Mouse (Mus musculus): ENCODE results near the gene Haspin. TPM values are rescaled to one million over a fixed set of nuclear protein-coding genes. Genes with fewer than 3 reads are reported as not detected.
A peak's percentile ranks its signal among the peaks of the same experiment; 100 is the strongest.

The Haspin gene
- polyA plus RNA-seq, 1 experiment from 2014 or later, result 6.6 TPM

DNA sequence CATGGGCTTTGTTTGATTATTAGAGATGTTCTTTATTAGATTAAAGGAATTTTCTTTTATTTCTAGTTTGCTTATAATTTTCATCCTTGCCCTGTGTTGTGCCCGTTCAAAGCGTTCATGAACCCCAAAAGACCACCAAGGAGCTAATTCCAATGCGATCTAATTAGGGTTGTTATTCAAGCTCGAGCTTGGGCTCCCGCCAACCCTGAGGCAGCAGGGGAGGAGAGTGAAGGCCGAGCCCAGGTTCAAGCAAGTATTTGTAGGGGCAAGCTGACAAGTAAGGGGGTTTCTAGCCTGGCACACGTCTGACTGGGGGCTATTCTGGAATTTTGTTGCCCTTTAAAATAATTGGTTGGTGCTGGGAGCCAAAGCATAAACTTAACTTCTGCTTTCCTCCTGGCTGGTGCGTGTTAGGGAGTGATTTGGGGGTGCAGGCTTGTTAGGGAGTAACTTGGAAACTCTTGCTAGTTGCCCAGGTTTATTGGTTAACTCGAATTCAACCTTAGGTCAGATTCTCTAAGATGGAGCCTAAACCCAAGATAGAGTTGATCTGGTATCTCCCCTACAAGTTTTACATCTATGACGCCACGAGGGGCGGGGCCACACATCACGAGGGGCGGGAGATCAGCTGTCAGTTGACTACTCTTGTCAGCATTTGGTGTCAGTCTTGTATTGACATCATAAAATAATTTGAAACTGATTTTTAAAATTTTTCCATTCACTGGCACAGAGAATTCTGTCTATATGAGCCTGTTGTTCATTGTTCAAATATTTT, 37.9 kb downstream of the Haspin start:
- WGBS, result 40% methylated on average over 14 of the region's 14 CpGs
- Histone ChIP-seq H3K27me3 (replicated peaks; ENCODE audit: control insufficient read depth, insufficient read depth, low read length) (no peaks in the 10 kb centered on the region), H3K4me1 (ENCODE audit: control insufficient read depth, insufficient read depth, low read length) (peaks cover 2% of the 10 kb centered on the region; the same call in 1 of the 2 replicates), H3K9me3 (replicated peaks; ENCODE audit: control insufficient read depth, low read length) (no peaks in the 10 kb centered on the region), H3K27ac (ENCODE audit: low read depth, low read length) (no peak overlapping the region), H3K9ac (ENCODE audit: low read length) (no peak overlapping the region), H3K4me3 (ENCODE audit: low read depth, low read length) (no peak overlapping the region), H3K4me2 (ENCODE audit: low read length) (no peak overlapping the region), H3K36me3 (ENCODE audit: control insufficient read depth, insufficient read depth, low read length) (no peaks in the 10 kb centered on the region)
- DNase-seq (ENCODE audit: low spot score) (peak; percentile 72), ATAC-seq (0 out of 2 replicates have a peak, but pooled peaks have one; percentile 23)

GRCm38 (mm10) chr11:73098860-73099259, 39.2 kb downstream of the Haspin start:
- Histone ChIP-seq H3K9me3 (replicated peaks; ENCODE audit: control insufficient read depth, low read length) (no peaks in the 10 kb centered on the region), H3K27me3 (replicated peaks; ENCODE audit: control insufficient read depth, insufficient read depth, low read length) (no peaks in the 10 kb centered on the region), H3K4me1 (ENCODE audit: control insufficient read depth, insufficient read depth, low read length) (peaks cover 2% of the 10 kb centered on the region; the same call in 1 of the 2 replicates), H3K27ac (ENCODE audit: low read depth, low read length) (no peak overlapping the region), H3K36me3 (ENCODE audit: control insufficient read depth, insufficient read depth, low read length) (no peaks in the 10 kb centered on the region), H3K4me2 (ENCODE audit: low read length) (no peak overlapping the region), H3K4me3 (ENCODE audit: low read depth, low read length) (no peak overlapping the region), H3K9ac (ENCODE audit: low read length) (no peak overlapping the region)
- ATAC-seq, result no peak
- peak; percentile 37 for DNase-seq (ENCODE audit: low spot score)
- WGBS, result 36% methylated on average over 5 of the region's 5 CpGs

DNA sequence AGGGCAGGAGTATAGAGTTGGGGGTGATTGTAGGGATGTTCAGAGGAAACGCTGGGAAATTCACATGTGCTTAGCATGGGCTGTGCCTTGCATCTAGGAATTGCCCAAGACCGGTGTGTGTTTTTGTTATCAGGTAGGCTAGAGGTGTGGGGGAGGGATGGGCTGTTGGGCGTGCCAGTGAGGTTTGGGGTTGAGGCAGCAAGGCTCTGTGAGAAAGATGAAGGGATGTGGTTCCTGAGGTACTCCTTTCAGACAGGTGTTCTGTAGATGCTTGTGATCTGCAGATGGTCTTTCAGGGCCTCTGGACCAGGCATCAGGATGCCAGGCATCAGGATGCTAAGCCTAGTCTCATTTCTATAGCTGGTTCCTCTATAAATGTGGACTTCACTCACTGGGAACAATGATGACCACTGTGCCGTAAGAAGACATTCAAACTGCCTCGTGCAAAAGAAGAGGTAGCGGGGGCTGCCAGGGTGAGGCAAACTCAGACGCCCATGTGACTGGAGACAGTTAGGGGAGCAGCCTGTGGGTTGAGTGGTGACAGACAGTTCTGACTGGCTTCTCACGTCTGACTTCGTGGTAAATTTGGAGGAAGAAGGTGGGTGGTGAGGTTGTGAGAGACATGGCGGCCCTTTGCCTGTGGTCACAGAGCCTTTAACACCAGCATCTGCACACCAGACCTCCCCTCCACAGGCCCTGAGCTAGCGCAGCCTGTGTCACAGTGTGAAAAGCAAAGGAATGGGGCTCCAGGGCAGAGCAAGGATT, 43.7 kb downstream of the Haspin start:
- no peak overlapping the region for H3K4me2 ChIP-seq (ENCODE audit: low read length)
- no peak for DNase-seq (ENCODE audit: low spot score)
- H3K36me3 ChIP-seq (ENCODE audit: control insufficient read depth, insufficient read depth, low read length), result no peaks in the 10 kb centered on the region
- no peak overlapping the region for H3K4me3 ChIP-seq (ENCODE audit: low read depth, low read length)
- WGBS, result 78% methylated on average over 11 of the region's 11 CpGs
- no peaks in the 10 kb centered on the region for H3K9me3 ChIP-seq (replicated peaks; ENCODE audit: control insufficient read depth, low read length)
- H3K27me3 ChIP-seq (replicated peaks; ENCODE audit: control insufficient read depth, insufficient read depth, low read length), result no peaks in the 10 kb centered on the region
- no peak for ATAC-seq
- no peak overlapping the region for H3K9ac ChIP-seq (ENCODE audit: low read length)
- no peak overlapping the region for H3K27ac ChIP-seq (ENCODE audit: low read depth, low read length)
- H3K4me1 ChIP-seq (ENCODE audit: control insufficient read depth, insufficient read depth, low read length), result no peaks in the 10 kb centered on the region

DNA sequence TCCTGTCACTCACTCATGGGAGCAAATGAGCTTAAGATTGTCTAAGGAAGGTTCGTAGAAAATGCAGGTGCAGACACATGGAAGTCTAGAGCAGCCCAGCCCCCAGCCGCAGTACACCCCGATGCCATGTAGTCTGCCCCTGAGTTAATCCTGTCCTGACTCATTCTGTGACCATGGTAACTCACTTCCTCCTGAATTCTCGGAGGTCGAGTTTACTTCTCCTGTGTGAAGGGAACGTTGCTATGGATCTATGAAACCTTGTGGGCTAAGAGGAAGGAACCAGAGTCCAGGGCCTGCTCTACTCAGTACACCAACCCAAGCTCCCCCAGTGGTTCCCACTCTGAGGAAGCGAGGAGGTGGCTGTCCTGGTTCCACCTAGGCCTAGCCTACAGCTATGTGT, 45.2 kb downstream of the Haspin start:
- H3K9me3 ChIP-seq (replicated peaks; ENCODE audit: control insufficient read depth, low read length), result no peaks in the 10 kb centered on the region
- no peak overlapping the region for H3K4me2 ChIP-seq (ENCODE audit: low read length)
- WGBS, result 78% methylated on average over 7 of the region's 7 CpGs
- H3K27ac ChIP-seq (ENCODE audit: low read depth, low read length), result no peak overlapping the region
- no peaks in the 10 kb centered on the region for H3K36me3 ChIP-seq (ENCODE audit: control insufficient read depth, insufficient read depth, low read length)
- H3K4me1 ChIP-seq (ENCODE audit: control insufficient read depth, insufficient read depth, low read length), result no peaks in the 10 kb centered on the region
- no peak overlapping the region for H3K9ac ChIP-seq (ENCODE audit: low read length)
- DNase-seq (ENCODE audit: low spot score) (no peak), ATAC-seq (no peak)
- no peaks in the 10 kb centered on the region for H3K27me3 ChIP-seq (replicated peaks; ENCODE audit: control insufficient read depth, insufficient read depth, low read length)
- H3K4me3 ChIP-seq (ENCODE audit: low read depth, low read length), result no peak overlapping the region

GRCm38 (mm10) chr11:73092057-73092456, 46.0 kb downstream of the Haspin start:
- no peak overlapping the region for H3K27ac ChIP-seq (ENCODE audit: low read depth, low read length)
- DNase-seq (ENCODE audit: low spot score), result no peak
- no peaks in the 10 kb centered on the region for H3K27me3 ChIP-seq (replicated peaks; ENCODE audit: control insufficient read depth, insufficient read depth, low read length)
- no peak overlapping the region for H3K4me2 ChIP-seq (ENCODE audit: low read length)
- H3K36me3 ChIP-seq (ENCODE audit: control insufficient read depth, insufficient read depth, low read length), result no peaks in the 10 kb centered on the region
- no peak overlapping the region for H3K9ac ChIP-seq (ENCODE audit: low read length)
- H3K4me3 ChIP-seq (ENCODE audit: low read depth, low read length), result no peak overlapping the region
- WGBS, result 76% methylated on average over 4 of the region's 4 CpGs
- no peaks in the 10 kb centered on the region for H3K4me1 ChIP-seq (ENCODE audit: control insufficient read depth, insufficient read depth, low read length)
- no peaks in the 10 kb centered on the region for H3K9me3 ChIP-seq (replicated peaks; ENCODE audit: control insufficient read depth, low read length)
- no peak for ATAC-seq

DNA sequence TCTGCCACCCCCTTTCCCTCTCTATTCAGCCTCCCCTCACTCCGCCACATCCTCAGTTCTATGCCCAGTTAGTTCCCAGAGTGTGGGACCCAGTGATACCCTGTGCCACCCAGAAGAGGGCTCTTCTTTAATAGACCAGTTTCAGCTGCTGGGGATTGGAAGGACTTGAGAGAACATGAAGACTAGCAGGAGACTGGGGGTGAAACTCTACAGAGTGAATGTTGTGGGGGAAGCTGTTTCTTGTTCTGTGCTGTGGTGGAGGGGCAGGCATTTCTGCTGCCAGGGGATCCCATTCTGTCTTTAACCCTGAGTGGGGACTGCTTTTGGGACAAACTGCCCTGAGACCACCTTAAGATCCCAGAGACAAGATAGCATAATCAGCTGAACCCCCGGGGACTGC, 47.3 kb downstream of the Haspin start:
- Histone ChIP-seq H3K36me3 (ENCODE audit: control insufficient read depth, insufficient read depth, low read length) (no peaks in the 10 kb centered on the region), H3K4me3 (ENCODE audit: low read depth, low read length) (no peak overlapping the region), H3K9ac (ENCODE audit: low read length) (no peak overlapping the region), H3K4me2 (ENCODE audit: low read length) (no peak overlapping the region), H3K27ac (ENCODE audit: low read depth, low read length) (no peak overlapping the region), H3K27me3 (replicated peaks; ENCODE audit: control insufficient read depth, insufficient read depth, low read length) (no peaks in the 10 kb centered on the region), H3K4me1 (ENCODE audit: control insufficient read depth, insufficient read depth, low read length) (no peaks in the 10 kb centered on the region), H3K9me3 (replicated peaks; ENCODE audit: control insufficient read depth, low read length) (no peaks in the 10 kb centered on the region)
- 80% methylated on average over 2 of the region's 2 CpGs for WGBS
- ATAC-seq (no peak), DNase-seq (ENCODE audit: low spot score) (no peak)

- Histone ChIP-seq H3K4me1 (ENCODE audit: control insufficient read depth, insufficient read depth, low read length) (no peaks in the 10 kb centered on the region), H3K4me3 (ENCODE audit: low read depth, low read length) (no peak within 1 kb of the TSS), H3K9ac (ENCODE audit: low read length) (no peak within 1 kb of the TSS), H3K36me3 (ENCODE audit: control insufficient read depth, insufficient read depth, low read length) (no peaks in the 10 kb centered on the region), H3K9me3 (replicated peaks; ENCODE audit: control insufficient read depth, low read length) (no peaks in the 10 kb centered on the region), H3K27ac (ENCODE audit: low read depth, low read length) (no peak within 1 kb of the TSS), H3K27me3 (replicated peaks; ENCODE audit: control insufficient read depth, insufficient read depth, low read length) (no peaks in the 10 kb centered on the region), H3K4me2 (ENCODE audit: low read length) (no peak within 1 kb of the TSS)
- ATAC-seq (no peak), DNase-seq (ENCODE audit: low spot score) (no peak)
- 83% methylated on average over 4 of the region's 4 CpGs for WGBS
Observed at GRCm38 (mm10) chr11:73090283-73090682, 47.8 kb downstream of the Haspin start, which contains the start of gene Itgae. Gene Itgae, plus strand, starts transcription at chr11:73090583.

- DNase-seq (ENCODE audit: low spot score) (no peak), ATAC-seq (no peak)
- no peaks in the 10 kb centered on the region for H3K27me3 ChIP-seq (replicated peaks; ENCODE audit: control insufficient read depth, insufficient read depth, low read length)
- H3K4me2 ChIP-seq (ENCODE audit: low read length), result no peak overlapping the region
- H3K9ac ChIP-seq (ENCODE audit: low read length), result no peak overlapping the region
- peaks cover 7% of the 10 kb centered on the region for H3K4me1 ChIP-seq (ENCODE audit: control insufficient read depth, insufficient read depth, low read length)
- H3K27ac ChIP-seq (ENCODE audit: low read depth, low read length), result no peak overlapping the region
- no peaks in the 10 kb centered on the region for H3K9me3 ChIP-seq (replicated peaks; ENCODE audit: control insufficient read depth, low read length)
- H3K4me3 ChIP-seq (ENCODE audit: low read depth, low read length), result no peak overlapping the region
- WGBS, result 59% methylated on average over 6 of the region's 6 CpGs
- H3K36me3 ChIP-seq (ENCODE audit: control insufficient read depth, insufficient read depth, low read length), result peaks cover 8% of the 10 kb centered on the region
Observed at GRCm38 (mm10) chr11:73087700-73088480, 50.2 kb downstream of the Haspin start.
